Mouse (Mus musculus): ENCODE data around the gene Spata31d1d.
"Not testable (repeated sequence)": the region's sequence is repeated elsewhere in the genome, so short reads cannot be mapped to it uniquely, and the experiment has no call there.

Spata31d1d gene

DNA sequence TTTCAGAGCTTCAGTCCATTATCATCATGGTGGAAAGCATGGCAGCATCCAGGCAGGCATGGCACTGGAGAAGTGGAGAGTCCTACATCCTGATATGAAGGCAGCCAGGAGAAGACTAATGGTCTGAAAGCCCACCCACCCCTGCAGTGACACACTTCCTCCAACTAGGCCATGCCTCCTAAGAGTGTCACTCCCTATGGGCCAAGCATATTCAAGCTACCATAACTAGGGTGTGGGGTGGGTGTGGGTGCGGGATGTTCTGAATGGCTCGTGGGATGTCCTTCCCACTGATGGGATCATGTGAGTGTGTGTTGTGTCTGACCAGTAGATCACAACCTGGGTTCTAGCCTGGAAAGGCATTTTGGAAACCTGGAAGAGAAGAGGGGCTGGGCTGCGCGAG, 2.4 kb upstream of the Spata31d1d start:
- DNase-seq (ENCODE audit: low read depth, low spot score), result no peak

DNA sequence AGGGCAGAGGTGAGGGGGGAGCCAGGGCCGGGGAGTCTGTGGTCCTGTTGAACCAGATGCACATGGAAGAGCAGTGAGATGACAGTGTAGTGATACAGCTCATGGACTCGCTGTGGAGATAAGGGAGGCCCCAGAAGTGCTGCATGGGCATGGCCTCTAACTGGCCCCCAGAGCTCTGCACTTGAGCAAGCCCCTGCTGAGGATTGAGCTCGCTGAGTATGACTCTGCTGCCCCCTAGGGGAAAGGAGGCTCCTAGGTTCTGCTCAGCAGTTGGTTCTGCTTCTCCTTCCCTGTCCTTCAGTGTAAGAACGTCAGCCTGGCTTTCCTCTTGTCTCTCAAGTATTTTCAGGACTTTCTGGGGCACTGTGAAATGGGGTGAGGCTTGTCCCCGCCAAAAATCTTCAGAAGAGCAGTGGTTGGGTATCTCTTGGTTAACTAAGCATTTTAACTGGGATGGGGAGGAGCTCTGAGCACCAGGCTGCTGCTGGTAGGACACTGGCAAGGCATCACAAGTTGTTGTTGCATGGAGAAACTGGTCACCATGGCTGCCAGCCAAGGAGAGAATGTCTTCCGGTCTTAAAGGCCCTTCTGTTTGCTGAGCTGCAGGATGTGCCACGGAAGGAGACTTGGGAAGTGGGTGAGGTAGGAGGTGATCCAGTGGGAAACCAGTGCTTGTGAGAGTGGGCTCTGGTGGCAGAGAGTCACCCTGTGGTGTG, 3.0 kb downstream of the Spata31d1d start:
- DNase-seq (ENCODE audit: low read depth, low spot score), result peak; percentile 42

GRCm38 (mm10) chr13:59726139-59726867, 5.2 kb downstream of the Spata31d1d start:
- no peak for DNase-seq (ENCODE audit: low read depth, low spot score)

- DNase-seq (ENCODE audit: low read depth, low spot score), result not testable (repeated sequence)
Measured at GRCm38 (mm10) chr13:59722089-59722488, 9.5 kb downstream of the Spata31d1d start.

GRCm38 (mm10) chr13:59719475-59719874, 12.1 kb downstream of the Spata31d1d start:
- DNase-seq (ENCODE audit: low read depth, low spot score), result no peak

GRCm38 (mm10) chr13:59718857-59719440, 12.6 kb downstream of the Spata31d1d start:
- not testable (repeated sequence) for DNase-seq (ENCODE audit: low read depth, low spot score)

DNA sequence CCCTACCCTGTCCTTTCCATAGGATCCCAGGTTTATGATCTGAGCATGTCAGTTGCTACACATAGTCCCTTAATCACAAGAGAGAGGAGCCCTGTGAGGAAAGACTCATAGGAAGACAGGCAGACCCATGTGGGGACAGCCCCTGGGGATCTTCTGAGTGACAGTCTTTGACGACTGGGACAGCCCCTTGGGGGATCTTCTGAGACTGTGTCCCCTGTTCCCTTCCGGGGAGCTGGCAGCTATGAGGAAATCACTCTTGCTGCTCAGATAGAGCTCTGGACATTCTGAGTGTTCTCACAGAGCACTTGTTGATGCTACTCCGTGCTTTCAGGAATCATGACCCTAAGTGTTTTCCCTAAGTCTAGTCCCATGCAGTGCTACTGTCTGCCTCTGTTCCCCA, 17.8 kb downstream of the Spata31d1d start:
- DNase-seq (ENCODE audit: low read depth, low spot score), result no peak

DNA sequence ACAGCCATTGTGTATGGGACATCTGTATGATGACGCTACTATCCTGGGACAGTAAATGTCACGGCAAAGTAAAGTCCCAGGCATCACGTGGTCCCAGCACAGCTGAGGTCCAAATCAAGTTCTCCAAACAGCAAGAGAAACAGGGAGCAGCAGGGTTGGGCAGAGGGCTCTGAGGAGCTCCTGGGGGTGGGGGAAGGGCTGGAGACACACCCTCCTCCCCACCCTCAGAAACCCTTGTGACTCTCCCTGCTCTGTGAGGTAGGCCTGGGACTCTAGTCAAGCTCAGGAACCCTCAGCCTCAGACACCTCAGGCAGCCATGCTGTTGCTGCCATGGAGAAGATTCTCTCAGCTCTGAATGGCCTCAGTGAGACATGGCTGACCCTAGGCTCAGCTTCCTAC, 19.6 kb downstream of the Spata31d1d start, which contains the start of gene Spata31d1b:
Gene Spata31d1b, plus strand, starts transcription at position 301 of the 400 bp plus-strand sequence.
- not testable (repeated sequence) for DNase-seq (ENCODE audit: low read depth, low spot score)

- DNase-seq (ENCODE audit: low read depth, low spot score), result no peak
Measured at GRCm38 (mm10) chr13:59710230-59710629, 21.3 kb downstream of the Spata31d1d start, which contains the start of gene Spata31d1a. Gene Spata31d1a, minus strand, starts transcription at chr13:59710330.

- DNase-seq (ENCODE audit: low read depth, low spot score), result no peak
Measured at GRCm38 (mm10) chr13:59704562-59704961, 27.0 kb downstream of the Spata31d1d start.

DNA sequence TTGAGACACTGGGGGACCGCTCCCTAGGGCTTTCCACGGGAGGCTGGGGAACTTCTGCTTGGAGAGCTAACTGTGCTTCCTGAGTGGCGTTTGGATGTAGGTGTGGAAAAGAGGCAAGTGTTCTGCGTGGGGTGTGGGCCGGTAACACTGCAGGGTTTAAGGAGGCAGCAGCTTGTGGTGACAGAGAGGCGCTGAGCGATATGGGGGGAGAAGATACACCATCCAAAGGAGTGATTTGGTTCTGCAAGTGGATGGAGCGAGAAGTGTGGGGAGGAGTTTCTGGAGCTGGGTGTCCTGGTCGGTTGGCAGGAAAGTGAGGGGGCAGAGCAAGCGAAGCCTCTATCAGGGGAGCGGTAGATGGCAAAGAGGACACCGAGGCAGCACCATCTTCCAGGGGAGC, 28.0 kb downstream of the Spata31d1d start:
- no peak for DNase-seq (ENCODE audit: low read depth, low spot score)

DNA sequence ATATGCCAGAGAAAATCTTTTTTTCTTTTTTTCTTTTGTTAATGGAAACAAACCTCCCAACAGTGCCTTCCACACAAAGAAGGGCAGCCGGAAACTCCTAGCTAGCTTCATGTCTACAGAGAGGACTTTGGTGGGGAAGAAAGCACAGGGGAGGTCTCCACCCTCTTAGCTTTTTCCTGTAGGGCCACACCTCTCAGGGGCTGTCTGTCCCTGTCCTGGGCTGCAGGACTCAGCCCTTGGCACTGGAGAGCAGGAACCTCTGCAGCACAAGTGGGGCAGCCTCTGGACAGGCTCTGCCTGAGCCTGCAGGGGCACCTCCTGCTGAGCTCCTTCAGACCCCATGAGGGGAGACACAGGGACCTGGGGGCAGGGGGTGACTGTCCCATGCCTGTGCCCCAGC, 31.4 kb downstream of the Spata31d1d start:
- DNase-seq (ENCODE audit: low read depth, low spot score), result not testable (repeated sequence)

GRCm38 (mm10) chr13:59699131-59699530, 32.4 kb downstream of the Spata31d1d start:
- no peak for DNase-seq (ENCODE audit: low read depth, low spot score)

DNA sequence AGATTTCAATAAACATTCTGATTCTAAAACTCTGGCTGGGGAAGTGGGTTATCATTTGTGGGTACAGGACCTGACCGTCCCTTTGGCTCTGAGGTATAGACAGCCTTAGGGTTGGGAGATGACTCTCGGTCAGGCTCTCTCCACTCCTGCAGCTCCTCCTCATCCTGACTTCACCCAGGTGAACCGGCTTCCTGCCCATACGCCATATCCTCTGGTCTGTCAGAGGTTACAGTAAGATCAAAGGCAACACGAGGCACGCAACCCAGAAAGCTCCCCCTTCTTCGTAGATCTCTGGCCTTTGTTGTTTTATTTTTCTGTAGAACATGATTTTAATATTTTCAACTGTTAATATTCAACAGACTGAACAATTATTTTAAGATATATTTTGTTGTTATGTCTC, 35.8 kb downstream of the Spata31d1d start:
- DNase-seq (ENCODE audit: low read depth, low spot score), result no peak

DNA sequence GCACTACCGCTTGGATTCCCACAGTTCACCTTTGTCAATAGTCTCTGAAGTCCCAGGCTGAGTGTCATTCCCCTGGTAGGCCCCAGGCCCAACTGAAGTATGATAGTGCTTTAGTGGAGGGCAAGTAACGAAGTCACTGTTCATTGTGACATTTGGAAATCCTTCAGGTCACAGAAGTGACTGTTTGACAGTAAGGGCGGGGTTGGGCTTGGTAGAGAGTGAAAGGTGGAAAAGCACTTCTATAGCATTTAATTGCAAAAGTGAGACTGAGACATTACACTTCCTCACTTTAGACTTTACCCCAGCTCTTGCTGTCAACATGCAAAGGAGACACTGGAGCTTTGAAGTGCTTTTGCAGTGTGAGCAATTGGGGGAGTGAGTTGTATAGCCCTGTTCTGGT, 37.5 kb downstream of the Spata31d1d start, which contains the start of gene 4921517D22Rik:
Gene 4921517D22Rik, minus strand, starts transcription at position 101 of the 400 bp plus-strand sequence.
- DNase-seq (ENCODE audit: low read depth, low spot score), result no peak

DNA sequence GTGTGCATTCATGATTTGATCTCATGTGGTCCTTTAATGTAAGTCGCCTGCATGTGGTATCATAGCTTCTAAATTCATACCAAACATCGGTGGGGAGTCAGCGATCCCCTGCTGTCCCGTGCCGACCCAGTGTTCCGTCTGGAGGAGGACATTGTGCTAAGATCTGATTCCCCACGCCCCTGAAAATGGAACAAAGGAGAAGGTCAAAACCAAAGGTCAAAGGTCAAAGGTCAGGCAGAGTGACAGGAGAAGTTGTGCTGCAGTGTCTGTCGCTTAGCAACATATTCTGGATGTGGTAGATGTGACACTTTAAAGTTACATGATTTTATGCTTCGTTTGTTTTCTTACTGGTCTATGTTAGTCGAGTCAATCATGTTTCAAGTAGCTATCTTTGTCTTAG, 40.1 kb downstream of the Spata31d1d start:
- no peak for DNase-seq (ENCODE audit: low read depth, low spot score)

- no peak for DNase-seq (ENCODE audit: low read depth, low spot score)
Measured at GRCm38 (mm10) chr13:59690576-59690975, 41.0 kb downstream of the Spata31d1d start.

GRCm38 (mm10) chr13:59689843-59690242, 41.7 kb downstream of the Spata31d1d start:
- DNase-seq (ENCODE audit: low read depth, low spot score), result no peak

GRCm38 (mm10) chr13:59689313-59689712, 42.2 kb downstream of the Spata31d1d start:
- no peak for DNase-seq (ENCODE audit: low read depth, low spot score)

GRCm38 (mm10) chr13:59688338-59688770, 43.2 kb downstream of the Spata31d1d start:
- DNase-seq (ENCODE audit: low read depth, low spot score), result no peak

GRCm38 (mm10) chr13:59685236-59685635, 46.3 kb downstream of the Spata31d1d start:
- no peak for DNase-seq (ENCODE audit: low read depth, low spot score)

- no peak for DNase-seq (ENCODE audit: low read depth, low spot score)
Measured at GRCm38 (mm10) chr13:59682629-59683028, 48.9 kb downstream of the Spata31d1d start.
